Mouse (Mus musculus) kidney, adult 2 months (tissue): ENCODE data around the gene Mfsd4b1.

ENCODE experiments used
- CTCF ChIP-seq: fragments of 200-500 bp; conservative IDR thresholded peaks from 2 replicates; pipeline ENCODE4 v1.5.1; 2011; ENCODE audit warnings: low read depth, mild to moderate bottlenecking, control low read depth, low read length, moderate library complexity, mixed read lengths; ENCODE audit not compliant: insufficient read depth, insufficient read length
- POLR2A ChIP-seq: fragments of 200-500 bp; IDR thresholded peaks from one replicate; pipeline ENCODE4 v1.6.1; 2011; ENCODE audit warnings: low read depth, low read length, control low read depth

DNA sequence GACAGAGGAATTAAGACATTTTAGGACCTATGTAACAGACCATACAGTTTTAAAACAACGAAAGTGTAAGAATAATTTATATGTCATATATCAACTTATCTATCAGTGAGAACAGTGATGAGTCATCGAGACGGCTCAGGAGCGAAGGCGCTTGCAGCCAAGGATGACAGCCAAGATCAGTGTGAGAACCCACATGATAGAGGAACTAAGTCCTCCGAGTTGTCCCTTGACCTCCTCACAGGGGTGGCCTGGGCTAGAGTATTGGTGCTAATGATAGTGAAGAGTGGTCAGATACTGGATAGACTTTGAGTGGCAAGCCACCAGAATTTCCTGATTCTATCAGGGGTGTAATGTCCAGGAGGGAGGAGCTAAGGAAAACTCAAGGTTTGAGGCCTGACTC, 48.5 kb upstream of the Mfsd4b1 start:
- TF ChIP-seq CTCF, result no peak
- no peak for TF ChIP-seq POLR2A
